8 mouse cellular contexts compared by ENCODE assay signal in genomic region chr11:119043761-119044550, GRCm38 (mm10). TPM values are rescaled to one million over a fixed set of nuclear protein-coding genes. Genes with fewer than 3 reads are reported as not detected.
DNase-seq lines count a peak whose midpoint lies in the region; ATAC-seq and TF ChIP-seq lines count a peak whose summit lies in the region.

No protein-coding gene starts in this region.

- H3K9ac ChIP-seq in hindbrain, embryonic 12.5 days = no peak overlapping the region
- no peak overlapping the region for H3K9ac ChIP-seq in hindbrain, embryonic 14.5 days
- H3K9ac ChIP-seq in CH12.LX (ENCODE audit: insufficient read depth, low read depth) = no peak overlapping the region
- no peak overlapping the region for H3K9ac ChIP-seq in limb, embryonic 13.5 days

- peaks cover 68% of the 10 kb centered on the region for H3K4me1 ChIP-seq in hindbrain, embryonic 12.5 days
- H3K4me1 ChIP-seq in hindbrain, embryonic 14.5 days (replicated peaks; ENCODE audit: control insufficient read depth, insufficient read depth, low read length) = peaks cover 32% of the 10 kb centered on the region
- H3K4me1 ChIP-seq in CH12.LX (ENCODE audit: control insufficient read depth in 1 of 2, insufficient read depth in 2 of 2) = peaks cover 12 to 59% of the 10 kb centered on the region in 2 experiments
- peaks cover 85% of the 10 kb centered on the region for H3K4me1 ChIP-seq in limb, embryonic 13.5 days

- DNase-seq in hindbrain, embryonic 14.5 days (ENCODE audit: low spot score) = no peak
- DNase-seq in CH12.LX (ENCODE audit: extremely low read depth) = no peak
- peak; percentile 47 to 53 for DNase-seq in cerebellum, postnatal 14 days
- no peak for DNase-seq in frontal cortex, postnatal 14 days (ENCODE audit: low spot score in 2 of 2)
- DNase-seq in frontal cortex, postnatal 25 days (ENCODE audit: low spot score in 2 of 2) = no peak

- in situ Hi-C loops in CH12.LX (cut with MboI; ENCODE audit: low pct_ligation_motif_present, low pct_unique_long_range_greater_than_20kb, low sequenced_read_pairs) = no loop called here

- H3K4me2 ChIP-seq in hindbrain, embryonic 12.5 days (replicated peaks) = peak overlapping the region; percentile 32; the same call in 1 of the 2 replicates
- H3K4me2 ChIP-seq in hindbrain, embryonic 14.5 days (replicated peaks) = no peak overlapping the region
- no peak overlapping the region for H3K4me2 ChIP-seq in CH12.LX (ENCODE audit: insufficient read depth, low read depth, poor library complexity, severe bottlenecking)
- peak overlapping the region; percentile 91 for H3K4me2 ChIP-seq in limb, embryonic 13.5 days (replicated peaks)

- TF ChIP-seq POLR2A in CH12.LX (IDR thresholded peaks at IDR 0.05; ENCODE audit: low read depth, low read length) = no peak

- peaks cover 3% of the 10 kb centered on the region; the same call in 1 of the 2 replicates for H3K36me3 ChIP-seq in hindbrain, embryonic 12.5 days
- peaks cover 3% of the 10 kb centered on the region; the same call in 1 of the 2 replicates for H3K36me3 ChIP-seq in hindbrain, embryonic 14.5 days (replicated peaks; ENCODE audit: control insufficient read depth, insufficient read depth)
- H3K36me3 ChIP-seq in CH12.LX (replicated peaks in 1 of 2; ENCODE audit: control insufficient read depth in 1 of 2, insufficient read depth in 1 of 2, low read length in 1 of 2) = peaks cover 3 to 7% of the 10 kb centered on the region in 2 experiments
- peaks cover 4% of the 10 kb centered on the region for H3K36me3 ChIP-seq in limb, embryonic 13.5 days

- no peaks in the 10 kb centered on the region; the same call in none of the 2 replicates for H3K79me2 ChIP-seq in CH12.LX (replicated peaks; ENCODE audit: control insufficient read depth, extremely low read depth, insufficient read depth, poor library complexity, severe bottlenecking)

- TF ChIP-seq RAD21 in CH12.LX (IDR thresholded peaks at IDR 0.05; ENCODE audit: low read depth, low read length) = peak; percentile 65

- no peak overlapping the region for H3K4me3 ChIP-seq in hindbrain, embryonic 12.5 days
- H3K4me3 ChIP-seq in hindbrain, embryonic 14.5 days (replicated peaks; ENCODE audit: low read length) = no peak overlapping the region
- no peak overlapping the region for H3K4me3 ChIP-seq in CH12.LX (replicated peaks in 1 of 3; ENCODE audit: low read depth in 2 of 3, low read length in 2 of 3, poor library complexity in 1 of 3)
- H3K4me3 ChIP-seq in limb, embryonic 13.5 days = peak overlapping the region; percentile 20; the same call in 1 of the 2 replicates

- 4% methylated on average over 10 of the region's 10 CpGs for WGBS in hindbrain, embryonic 12.5 days
- 3% methylated on average over 10 of the region's 10 CpGs for WGBS in hindbrain, embryonic 14.5 days
- WGBS in limb, embryonic 13.5 days = 5% methylated on average over 10 of the region's 10 CpGs

- TF ChIP-seq EP300 in CH12.LX (IDR thresholded peaks at IDR 0.05; ENCODE audit: low read length) = no peak

- H3K27me3 ChIP-seq in hindbrain, embryonic 12.5 days = peaks cover 84% of the 10 kb centered on the region
- peaks cover 78% of the 10 kb centered on the region for H3K27me3 ChIP-seq in hindbrain, embryonic 14.5 days (ENCODE audit: control insufficient read depth, insufficient read depth, low read length)
- peaks cover 75% of the 10 kb centered on the region for H3K27me3 ChIP-seq in CH12.LX (replicated peaks)
- H3K27me3 ChIP-seq in limb, embryonic 13.5 days = peaks cover 67% of the 10 kb centered on the region

- no peaks in the 10 kb centered on the region for H3K9me3 ChIP-seq in hindbrain, embryonic 12.5 days (replicated peaks)
- H3K9me3 ChIP-seq in hindbrain, embryonic 14.5 days (ENCODE audit: control insufficient read depth, low read length) = no peaks in the 10 kb centered on the region
- peaks cover 4% of the 10 kb centered on the region for H3K9me3 ChIP-seq in CH12.LX (replicated peaks; ENCODE audit: low read length)
- no peaks in the 10 kb centered on the region for H3K9me3 ChIP-seq in limb, embryonic 13.5 days

- ATAC-seq in hindbrain, embryonic 12.5 days (ENCODE audit: low FRiP score) = no peak
- no peak for ATAC-seq in hindbrain, embryonic 14.5 days (ENCODE audit: low FRiP score)
- no peak for ATAC-seq in limb, embryonic 13.5 days (ENCODE audit: low FRiP score, low read depth)
- ATAC-seq in megakaryocyte, adult 5-6 weeks (ENCODE audit: poor library complexity, severe bottlenecking) = no peak

- TF ChIP-seq CTCF in CH12.LX (conservative IDR thresholded peaks at IDR 0.05 in 1 of 2, IDR thresholded peaks at IDR 0.05 in 1 of 2; ENCODE audit: low read depth in 2 of 2, low read length in 2 of 2) = peak; percentile 47 to 71; a peak in 3 of 4 replicates

- no peak overlapping the region for H3K27ac ChIP-seq in hindbrain, embryonic 12.5 days
- no peak overlapping the region for H3K27ac ChIP-seq in hindbrain, embryonic 14.5 days
- H3K27ac ChIP-seq in CH12.LX (ENCODE audit: insufficient read depth, low read depth) = no peak overlapping the region
- H3K27ac ChIP-seq in limb, embryonic 13.5 days = no peak overlapping the region

- dilution Hi-C loops in CH12.LX (cut with MboI; ENCODE audit: extremely low pct_ligation_motif_present, extremely low pct_unique_long_range_greater_than_20kb, low sequenced_read_pairs) = no loop called here

TF ChIP-seq in CH12.LX, 34 proteins besides CTCF, POLR2A, EP300 and RAD21:
- TF ChIP-seq SMC3 (IDR thresholded peaks at IDR 0.05; ENCODE audit: low read depth, low read length) (peak; percentile 64), MEF2A (IDR thresholded peaks at IDR 0.05; ENCODE audit: borderline replicate concordance, low read depth, low read length) (no peak)

RNA-seq across cellular contexts. Expression of gene Cbx8, which starts 3.2 kb away (rescaled TPM):
- polyA plus RNA-seq in hindbrain, embryonic 12.5 days (2016; fragmentation: Nextera tagmentation; extraction: Ambion mirVana) = 9.9 and 11.6 TPM in 2 replicates
- 8.5 and 9.8 TPM in 2 replicates for polyA plus RNA-seq in hindbrain, embryonic 14.5 days (2014; fragmentation: Nextera tagmentation; extraction: Ambion mirVana)
- total RNA-seq in CH12.LX (2012; rRNA removed) (8.5 and 10.2 TPM in 2 replicates), CH12.LX (2014; rRNA removed) (6.2 and 7.7 TPM in 2 replicates)
- 6.0 and 7.5 TPM in 2 replicates for polyA plus RNA-seq in CH12.LX (2012; ENCODE audit: insufficient read length, low read depth)
- polyA plus RNA-seq in limb, embryonic 13.5 days (2015; fragmentation: Nextera tagmentation; extraction: Ambion mirVana) = 9.4 and 10.6 TPM in 2 replicates
- 3.2 and 5.6 TPM in 2 replicates for total RNA-seq in megakaryocyte, adult 5-6 weeks (2015)
- 3.0 and 3.6 TPM in 2 replicates for total RNA-seq in megakaryocyte, adult 5-6 weeks (2017)

RNA-seq across cellular contexts. Expression of gene Cbx2, which starts 21.2 kb away (rescaled TPM):
- 60.5 and 62.5 TPM in 2 replicates for polyA plus RNA-seq in hindbrain, embryonic 12.5 days (2016; fragmentation: Nextera tagmentation; extraction: Ambion mirVana)
- polyA plus RNA-seq in hindbrain, embryonic 14.5 days (2014; fragmentation: Nextera tagmentation; extraction: Ambion mirVana) = 10.7 and 13.7 TPM in 2 replicates
- total RNA-seq in CH12.LX (2012; rRNA removed) (10.9 and 15.5 TPM in 2 replicates), CH12.LX (2014; rRNA removed) (2.6 and 2.8 TPM in 2 replicates)
- polyA plus RNA-seq in CH12.LX (2012; ENCODE audit: insufficient read length, low read depth) = 3.6 and 3.9 TPM in 2 replicates
- polyA plus RNA-seq in limb, embryonic 13.5 days (2015; fragmentation: Nextera tagmentation; extraction: Ambion mirVana) = 62.8 and 66.7 TPM in 2 replicates
- total RNA-seq in megakaryocyte, adult 5-6 weeks (2015) = 1.5 and 1.6 TPM in 2 replicates
- total RNA-seq in megakaryocyte, adult 5-6 weeks (2017) = 2.8 TPM in 2 replicates

RNA-seq across cellular contexts. Expression of gene Cbx4, which starts 42.1 kb away (rescaled TPM):
- polyA plus RNA-seq in hindbrain, embryonic 12.5 days (2016; fragmentation: Nextera tagmentation; extraction: Ambion mirVana) = 13.2 and 15.0 TPM in 2 replicates
- 16.8 and 20.2 TPM in 2 replicates for polyA plus RNA-seq in hindbrain, embryonic 14.5 days (2014; fragmentation: Nextera tagmentation; extraction: Ambion mirVana)
- total RNA-seq in CH12.LX (2012; rRNA removed) (30.6 and 40.4 TPM in 2 replicates), CH12.LX (2014; rRNA removed) (11.4 and 15.0 TPM in 2 replicates)
- 26.0 and 29.8 TPM in 2 replicates for polyA plus RNA-seq in CH12.LX (2012; ENCODE audit: insufficient read length, low read depth)
- 10.7 and 11.3 TPM in 2 replicates for polyA plus RNA-seq in limb, embryonic 13.5 days (2015; fragmentation: Nextera tagmentation; extraction: Ambion mirVana)
- 15.3 and 15.5 TPM in 2 replicates for total RNA-seq in megakaryocyte, adult 5-6 weeks (2015)
- total RNA-seq in megakaryocyte, adult 5-6 weeks (2017) = 18.0 and 18.4 TPM in 2 replicates

RNA-seq across cellular contexts. Expression of gene Enpp7, which starts 56.0 kb away (rescaled TPM):
- polyA plus RNA-seq in hindbrain, embryonic 12.5 days (2016; fragmentation: Nextera tagmentation; extraction: Ambion mirVana) = not detected in 2 replicates
- polyA plus RNA-seq in hindbrain, embryonic 14.5 days (2014; fragmentation: Nextera tagmentation; extraction: Ambion mirVana) = not detected in 2 replicates
- not detected in 2 replicates for total RNA-seq in CH12.LX (2012; rRNA removed)
- not detected in 2 replicates for total RNA-seq in CH12.LX (2014; rRNA removed)
- not detected in 2 replicates for polyA plus RNA-seq in CH12.LX (2012; ENCODE audit: insufficient read length, low read depth)
- not detected in 2 replicates for polyA plus RNA-seq in limb, embryonic 13.5 days (2015; fragmentation: Nextera tagmentation; extraction: Ambion mirVana)
- not detected in 2 replicates for total RNA-seq in megakaryocyte, adult 5-6 weeks (2015)
- not detected in 2 replicates for total RNA-seq in megakaryocyte, adult 5-6 weeks (2017)

Comparison
In these comparisons a context has a peak if more than half of its experiments do, and no peak if none do; other contexts are left out.
1. H3K4me2 ChIP-seq: peak in hindbrain, embryonic 12.5 days (single experiment) and limb, embryonic 13.5 days (single experiment); none in hindbrain, embryonic 14.5 days (single experiment) and CH12.LX (single experiment).
2. DNase-seq: peak in cerebellum, postnatal 14 days (2 of 2); none in hindbrain, embryonic 14.5 days (single experiment), CH12.LX (single experiment), frontal cortex, postnatal 14 days (0 of 2) and frontal cortex, postnatal 25 days (0 of 2).